Mouse (Mus musculus) liver (tissue): ENCODE measurements at regions not wholly inside any gene's neighbourhood (a gene's known extent, or its start where the extent isn't known, plus 50 kb on each side); places are given as distances from the start of the nearest gene placed in this dataset.

Experiments
- DNase-seq: peaks from one replicate; pipeline ENCODE4 v3.0.0-alpha.2; 2020; ENCODE audit warnings: mixed read lengths

- DNase-seq, result no peak
Measured at GRCm38 (mm10) chr1:41104869-41105268, 299.5 kb downstream of the Tmem182 start.

DNA sequence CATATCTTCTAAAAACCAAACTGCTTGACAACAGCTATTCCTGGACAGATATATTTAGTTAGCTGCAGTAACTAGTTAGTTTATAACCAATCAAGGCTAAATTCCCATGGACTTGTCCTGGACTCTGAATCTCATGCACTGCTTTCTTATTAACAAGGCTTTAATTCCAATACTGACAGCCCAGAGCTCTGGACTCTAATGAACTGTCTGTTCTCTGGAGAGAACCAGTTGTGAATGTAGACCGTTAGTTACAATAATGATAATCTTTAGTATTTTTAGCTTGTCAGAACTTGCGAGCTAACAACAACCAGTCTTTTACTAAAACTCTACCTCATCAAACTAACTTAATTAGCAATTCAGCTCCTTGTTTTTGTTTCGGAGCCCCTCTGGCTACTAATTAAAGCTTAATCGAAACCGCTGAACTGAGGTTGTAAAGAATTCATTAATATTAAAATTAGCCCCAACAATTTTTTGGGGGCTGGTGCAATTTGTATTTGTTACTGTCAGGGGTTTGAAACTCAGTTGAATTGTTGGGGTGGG, 316.3 kb downstream of the Tmem182 start:
- DNase-seq, result no peak

- no peak for DNase-seq
Measured at GRCm38 (mm10) chr1:41131410-41131809, 326.0 kb downstream of the Tmem182 start.

DNA sequence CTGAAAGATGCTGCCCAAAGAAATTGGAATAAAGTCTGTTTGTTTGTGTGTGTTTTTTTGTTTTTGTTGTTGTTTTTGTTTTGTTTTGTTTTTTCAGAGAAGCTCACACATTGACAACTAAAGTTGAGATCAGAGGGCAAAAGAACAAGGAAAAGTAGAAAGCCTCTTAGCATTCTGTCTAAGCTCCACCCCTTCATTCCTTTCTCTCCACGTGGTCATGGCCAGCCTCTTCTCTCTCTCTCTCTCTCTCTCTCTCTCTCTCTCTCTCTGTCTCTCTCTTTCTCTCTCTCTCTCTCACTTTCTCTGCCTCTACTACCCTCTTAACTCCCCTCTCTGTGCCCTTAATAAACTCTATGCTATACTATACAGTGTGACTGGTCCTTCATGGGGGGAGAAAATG, 327.7 kb downstream of the Tmem182 start:
- DNase-seq, result no peak

GRCm38 (mm10) chr1:41133946-41134345, 328.5 kb downstream of the Tmem182 start:
- DNase-seq, result no peak

DNA sequence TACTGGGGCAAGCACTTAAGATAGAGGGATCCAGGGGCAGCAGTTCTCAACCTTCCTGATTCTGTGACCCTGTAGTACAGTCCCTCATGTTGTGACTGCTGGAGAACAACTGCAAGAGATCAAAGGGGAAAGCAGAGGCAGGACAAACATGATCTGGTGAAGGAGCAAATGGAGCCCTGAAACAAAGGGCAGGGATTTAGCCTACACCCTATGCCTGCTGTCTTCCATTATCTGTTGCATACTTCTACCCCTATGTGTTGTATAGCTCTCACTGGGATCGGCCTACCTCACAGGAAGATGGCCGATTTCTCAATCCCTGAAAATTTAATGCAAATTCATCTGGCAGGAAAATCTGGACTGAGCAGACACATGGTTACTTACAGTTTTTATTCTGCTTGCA, 334.3 kb downstream of the Tmem182 start:
- DNase-seq, result no peak

GRCm38 (mm10) chr1:41140542-41140941, 335.1 kb downstream of the Tmem182 start:
- no peak for DNase-seq

GRCm38 (mm10) chr1:41141992-41142391, 336.6 kb downstream of the Tmem182 start:
- DNase-seq, result no peak

DNA sequence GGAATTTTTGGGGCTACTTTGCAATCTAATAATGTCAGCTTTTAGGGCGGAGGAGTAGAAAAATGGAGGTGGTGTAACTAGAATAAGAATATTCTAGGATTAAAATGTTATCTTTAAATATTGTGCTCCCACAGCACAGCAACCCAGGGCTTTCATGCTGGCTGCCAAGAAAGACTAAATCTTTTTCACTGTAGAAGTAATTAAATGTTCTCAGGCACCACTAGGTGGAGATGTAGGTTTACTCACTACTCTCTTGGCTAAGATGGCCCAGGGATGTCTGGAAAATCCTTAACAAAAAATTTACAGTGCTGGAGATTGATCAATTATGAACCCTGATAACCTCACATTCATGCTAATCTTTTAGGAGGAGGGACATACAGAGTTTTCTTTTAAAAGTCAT, 347.1 kb downstream of the Tmem182 start:
- no peak for DNase-seq

DNA sequence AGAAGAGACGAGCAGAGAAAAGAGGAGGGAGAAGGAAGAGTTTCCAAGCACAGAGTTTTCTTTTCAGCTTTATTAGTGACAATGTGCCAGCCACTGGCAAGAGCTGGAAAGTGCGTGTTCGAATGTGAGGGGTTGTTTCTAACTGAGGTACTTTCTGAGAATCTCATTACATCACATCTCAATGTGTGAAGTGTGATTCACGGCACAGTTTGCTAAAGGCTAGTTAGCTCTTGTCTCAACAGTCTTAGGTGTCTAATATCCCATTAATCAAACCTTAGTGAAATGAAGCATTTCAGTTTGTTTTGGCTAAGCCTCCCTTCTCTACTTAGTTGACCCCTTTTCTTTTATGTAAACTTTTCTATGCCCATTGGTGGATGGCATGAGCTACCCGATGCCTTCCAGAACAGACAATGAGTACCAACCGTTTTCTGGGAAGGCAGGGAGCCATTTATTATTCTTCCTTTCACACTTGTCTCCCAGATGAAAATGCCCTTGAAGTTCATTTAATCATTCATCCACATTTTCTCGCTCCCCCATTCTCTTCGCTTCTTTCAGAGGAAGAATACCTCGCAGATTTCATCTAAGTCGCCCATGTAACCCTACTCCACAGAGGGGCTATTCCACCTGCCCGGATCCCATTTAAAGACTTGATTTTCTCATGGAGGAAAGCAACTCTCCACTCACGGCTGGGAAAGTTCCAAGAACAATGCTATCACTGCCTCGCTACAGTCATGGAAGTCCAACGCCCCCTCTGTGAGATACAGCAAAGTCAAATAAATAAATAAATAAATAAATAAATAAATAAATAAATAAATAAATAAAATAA, 348.0 kb downstream of the Tmem182 start:
- no peak for DNase-seq

- DNase-seq, result no peak
Measured at GRCm38 (mm10) chr1:41154198-41154597, 348.8 kb downstream of the Tmem182 start.

DNA sequence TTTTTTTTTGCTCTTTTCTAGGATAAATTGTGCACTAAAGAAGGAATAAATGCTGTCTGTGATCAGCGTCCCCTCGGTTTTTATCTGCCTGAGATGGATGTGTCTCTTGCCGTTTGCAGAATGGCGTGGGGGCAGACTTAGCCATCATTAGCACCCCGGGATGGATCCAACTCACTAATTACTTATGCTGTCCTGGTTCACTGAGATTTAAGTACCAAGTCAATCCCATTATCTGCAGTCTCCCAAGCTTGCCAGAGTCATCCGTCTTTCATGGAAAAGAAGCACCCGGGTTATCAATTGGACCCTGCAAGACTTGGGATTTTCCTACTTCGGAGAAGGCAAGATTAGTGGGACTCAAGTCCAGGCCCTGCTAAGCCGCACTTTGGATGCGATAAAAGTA, 351.5 kb downstream of the Tmem182 start:
- DNase-seq, result no peak

DNA sequence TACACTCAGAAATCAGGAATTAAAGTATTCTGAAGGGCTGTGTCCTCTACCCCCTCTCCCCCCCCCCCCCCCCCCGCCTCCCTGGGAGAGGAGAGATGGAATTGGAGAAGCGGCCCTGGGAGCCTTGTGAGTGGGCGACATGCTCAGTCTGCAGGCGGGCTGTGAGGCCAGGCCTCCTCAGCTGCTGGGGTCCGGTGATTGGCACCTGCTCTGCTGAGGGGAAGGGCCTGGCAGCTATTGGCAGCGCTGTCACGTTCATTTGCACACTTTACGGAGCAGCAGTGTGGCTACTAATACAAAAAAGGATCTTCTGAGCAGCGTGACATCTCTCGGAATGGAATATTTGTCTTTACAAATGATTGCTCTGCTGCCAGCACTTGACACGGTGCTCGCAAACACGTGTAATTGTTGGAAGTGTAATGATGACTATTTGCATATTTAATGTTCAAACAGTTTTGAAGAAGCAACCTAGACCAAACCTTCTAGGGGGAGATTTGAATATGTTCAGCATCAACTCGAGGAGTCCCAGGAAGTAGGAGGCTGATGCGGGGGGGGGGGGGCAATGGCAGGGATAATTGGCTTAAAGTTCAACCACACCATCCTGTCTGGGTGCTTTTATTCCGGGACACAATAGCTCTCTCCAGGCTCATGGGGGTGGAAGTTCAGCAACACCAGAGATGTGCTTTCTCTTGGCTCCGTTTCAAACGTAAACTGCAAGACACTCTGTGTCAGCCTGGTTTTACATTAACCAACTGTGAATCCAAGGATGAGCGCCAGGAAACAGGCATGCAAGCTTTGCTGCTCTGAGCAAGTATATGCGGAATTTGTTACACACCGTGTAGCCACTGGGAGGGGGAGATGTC, 352.5 kb downstream of the Tmem182 start:
- peak; percentile 5 for DNase-seq

GRCm38 (mm10) chr1:41165878-41166786, 360.7 kb downstream of the Tmem182 start:
- no peak for DNase-seq

DNA sequence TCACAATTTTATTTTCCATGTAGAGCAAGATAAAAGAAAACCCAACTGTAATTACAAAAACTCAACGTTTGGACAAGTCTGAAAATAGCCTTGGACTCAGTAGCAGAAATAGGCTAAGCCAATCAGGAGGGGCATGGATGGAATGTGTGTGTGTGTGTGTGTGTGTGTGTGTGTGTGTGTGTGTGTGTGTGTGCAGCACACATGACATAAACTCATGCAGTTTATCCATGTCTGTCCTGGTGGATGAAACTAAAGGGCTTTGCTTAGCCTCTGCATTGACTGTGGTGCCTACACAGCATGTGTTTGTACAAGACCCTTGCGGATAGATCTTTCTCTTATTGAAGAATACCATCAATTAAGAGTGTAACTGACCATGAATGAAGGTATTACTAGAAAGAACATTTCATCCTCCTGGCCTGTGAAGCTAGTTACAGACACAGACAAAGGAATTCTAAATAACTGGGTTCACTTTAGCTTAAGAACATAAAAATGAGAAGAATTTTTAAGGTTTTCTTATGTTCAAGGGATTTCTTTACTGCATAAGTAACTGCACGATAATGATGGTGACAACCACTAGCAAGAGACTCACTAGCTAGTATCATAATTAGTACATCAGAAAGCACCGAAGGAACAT, 361.5 kb downstream of the Tmem182 start:
- no peak for DNase-seq

GRCm38 (mm10) chr1:41186991-41187390, 381.6 kb downstream of the Tmem182 start:
- DNase-seq, result no peak

GRCm38 (mm10) chr1:41212876-41213275, 407.5 kb downstream of the Tmem182 start:
- no peak for DNase-seq

DNA sequence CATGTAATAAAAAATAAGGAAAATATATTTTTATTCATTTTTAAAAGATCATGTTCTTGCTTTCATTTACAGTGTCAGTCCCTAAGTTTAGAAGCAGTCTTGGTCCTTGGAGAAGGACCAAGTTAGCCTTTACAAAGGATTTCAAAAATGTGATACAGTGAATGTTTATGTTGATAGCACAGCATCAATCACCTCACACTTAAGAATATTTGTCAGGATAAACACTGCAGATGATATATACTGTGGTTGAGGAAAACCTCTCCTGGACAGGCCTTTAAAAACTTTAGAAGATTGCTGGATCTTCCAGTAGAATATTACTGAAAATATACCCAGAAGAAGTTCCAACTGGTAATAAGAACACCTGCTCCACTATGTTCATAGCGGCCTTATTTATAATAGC, 420.4 kb downstream of the Tmem182 start:
- no peak for DNase-seq

DNA sequence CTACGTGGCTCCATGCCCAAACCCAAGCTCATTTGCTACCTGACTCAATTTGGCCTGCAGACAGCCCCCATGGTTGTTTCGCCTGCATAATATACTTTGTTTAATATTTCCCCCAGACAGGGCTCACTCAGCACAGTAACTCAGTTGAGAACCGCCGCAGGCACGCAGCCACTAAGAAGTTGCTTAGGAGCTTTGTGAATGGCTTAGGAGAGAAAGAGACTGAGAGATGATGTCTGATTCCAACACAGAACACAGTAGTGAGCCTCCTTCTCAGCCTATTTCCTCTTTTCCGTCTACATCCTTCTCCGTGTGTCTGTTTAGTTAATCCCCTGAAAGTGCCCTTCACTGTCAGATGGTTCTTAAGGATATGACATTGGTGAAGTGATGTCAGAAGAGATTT, 429.9 kb downstream of the Tmem182 start:
- DNase-seq, result no peak

GRCm38 (mm10) chr1:41243000-41243399, 437.6 kb downstream of the Tmem182 start:
- DNase-seq, result no peak

DNA sequence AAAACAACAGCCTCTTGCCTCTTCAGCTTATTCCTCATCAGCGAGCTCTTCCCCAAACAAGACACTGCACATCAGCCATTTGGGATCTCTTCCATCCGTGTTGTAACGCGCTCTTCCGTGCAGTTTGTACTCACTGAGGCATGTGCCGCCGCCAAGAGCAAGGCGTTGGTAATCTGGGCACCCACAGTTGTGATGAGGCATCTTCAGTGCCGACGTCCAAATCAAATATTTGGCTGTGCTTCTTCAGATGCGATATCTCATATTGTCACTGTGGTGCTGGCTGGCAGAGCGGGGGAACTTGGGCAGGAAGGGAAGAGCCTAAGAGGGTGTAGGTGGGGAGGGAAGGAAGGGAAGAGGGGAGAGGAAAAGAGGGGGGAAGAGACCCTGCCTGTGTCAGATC, 439.2 kb downstream of the Tmem182 start:
- no peak for DNase-seq

DNA sequence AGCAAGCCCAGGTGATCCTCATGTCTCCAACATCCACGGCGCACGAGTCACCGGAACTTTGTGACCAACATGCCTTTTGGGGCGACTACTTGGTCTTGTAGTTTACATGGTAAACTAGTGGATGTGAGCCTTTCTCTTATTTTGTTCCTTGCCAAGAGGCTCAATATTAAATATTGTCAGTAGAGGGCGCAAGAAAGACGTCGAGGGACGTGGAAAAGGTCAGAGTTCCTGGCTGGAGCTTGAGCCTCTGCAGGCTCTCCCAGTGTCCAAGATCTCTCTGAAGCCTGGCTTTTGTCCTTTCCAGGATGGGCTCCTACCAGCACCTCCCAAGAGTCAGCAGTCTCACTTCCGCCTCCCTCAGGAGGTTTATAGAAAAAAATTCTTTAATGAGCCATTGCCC, 458.8 kb downstream of the Tmem182 start:
- DNase-seq, result no peak
